Mouse (Mus musculus) T-helper 1 cell (primary cell): ENCODE results near the gene Klhl24.

Experiments
- in situ Hi-C: fragments of 300-600 bp; cut with MboI, MseI; formaldehyde crosslinking; loops from one replicate; pipeline ENCODE4 v1.15.1; 2025; ENCODE audit warnings: high pct_unique_total_duplicates

Klhl24 gene

GRCm38 (mm10) chr16:20140772-20141531 lies 43.6 kb downstream of the Klhl24 start, which contains the start of gene Yeats2:
Gene Yeats2 (plus strand): TSS chr16:20141063.
- in situ Hi-C loops = no loop called here

DNA sequence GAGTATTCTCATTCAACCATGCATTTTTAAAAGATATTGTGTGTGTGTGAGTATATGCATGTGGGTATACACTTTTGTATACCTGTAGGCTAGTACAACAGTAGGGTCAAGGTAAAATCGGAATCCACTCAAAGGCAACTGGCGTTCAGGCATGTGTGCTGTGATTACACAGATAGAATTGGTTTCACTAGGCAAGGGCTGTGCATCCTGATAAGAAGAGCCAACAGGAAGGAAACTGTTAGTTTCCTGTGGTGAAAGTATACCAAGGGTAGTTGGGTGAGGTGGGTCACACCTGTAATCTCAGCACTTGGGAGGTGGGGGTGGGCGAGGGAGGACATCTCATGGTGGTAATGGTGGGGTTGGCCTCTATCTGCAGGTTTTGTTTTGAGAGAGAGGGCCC lies 47.2 kb downstream of the Klhl24 start:
- in situ Hi-C loops = no loop called here

DNA sequence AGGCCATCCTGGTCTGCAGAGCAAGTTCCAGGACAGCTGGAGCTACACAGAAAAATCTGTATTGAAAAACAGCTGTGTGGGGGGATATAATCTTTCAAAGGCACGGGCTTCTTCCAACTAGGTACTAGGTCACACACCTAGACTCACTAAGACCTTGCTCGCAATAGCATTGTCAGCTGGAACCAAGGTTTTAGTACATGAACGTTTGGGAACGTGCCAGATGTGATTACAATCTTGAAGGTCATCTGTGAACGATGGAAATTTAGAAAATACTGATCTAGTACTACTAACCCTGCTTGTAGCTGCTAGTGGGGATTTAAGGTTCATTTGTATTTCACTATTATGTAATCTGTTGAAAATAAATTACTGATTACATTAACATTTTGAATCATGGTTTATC lies 54.6 kb downstream of the Klhl24 start:
- in situ Hi-C loops = no loop called here

GRCm38 (mm10) chr16:20153742-20154141 lies 56.4 kb downstream of the Klhl24 start:
- in situ Hi-C loops = no loop called here

GRCm38 (mm10) chr16:20160130-20160529 lies 62.8 kb downstream of the Klhl24 start:
- in situ Hi-C loops = no loop called here

- in situ Hi-C loops = no loop called here
These were observed 71.7 kb downstream of the Klhl24 start for GRCm38 (mm10) chr16:20169071-20169470.

- in situ Hi-C loops = no loop called here
These were observed 72.2 kb downstream of the Klhl24 start for GRCm38 (mm10) chr16:20169471-20170106.
